Comparison of ENCODE assay signal across 11 mouse cellular contexts in the genomic region with DNA sequence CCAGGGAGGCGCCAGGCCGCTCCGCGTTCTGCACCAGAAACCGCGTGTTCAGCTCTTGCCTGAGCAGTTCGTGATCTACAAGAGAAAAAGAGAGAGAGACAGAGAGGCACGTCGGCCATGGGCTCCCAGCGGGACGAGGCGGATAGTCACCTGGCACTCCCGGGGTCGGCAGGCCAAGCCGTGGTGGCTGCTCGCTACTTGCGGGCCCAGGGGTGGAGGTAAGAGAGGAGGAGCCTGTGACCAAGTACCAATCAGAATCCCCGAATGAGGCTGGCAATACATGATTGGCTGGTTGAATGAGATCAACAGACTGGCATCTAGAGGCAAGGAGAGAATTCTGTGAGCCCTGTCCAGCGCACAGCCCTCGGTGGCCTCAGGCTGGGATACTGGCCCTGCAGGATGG. TPM values are rescaled to one million over a fixed set of nuclear protein-coding genes. Genes with fewer than 3 reads are reported as not detected.
DNase-seq lines count a peak whose midpoint lies in the region; ATAC-seq lines count a peak whose summit lies in the region.
"Had no signal": no experiment of that assay in that cellular context is flagged by ENCODE, and none has a peak within 500 bp of the region (broad histone marks: within the 10 kb centered on the region; RNA-seq: fewer than 3 reads in every experiment).

No protein-coding gene starts in this region.

- no peak for DNase-seq in forebrain, embryonic 11.5 days (ENCODE audit: low spot score)
- DNase-seq in layer of hippocampus, adult 9-11 months = peak; percentile 47
- DNase-seq in layer of hippocampus, adult 11-12 months (ENCODE audit: low spot score) = no peak
- DNase-seq in hindbrain, embryonic 11.5 days (ENCODE audit: low spot score) = peak; percentile 35
- DNase-seq in neural tube, embryonic 10.5 days (ENCODE audit: extremely low spot score, low spot score) = peak; percentile 48
- DNase-seq in gastrocnemius, postnatal 4 days (ENCODE audit: low spot score in 2 of 2) = no peak
- DNase-seq: adrenal gland, adult 2 months had no signal

- peaks cover 4% of the 10 kb centered on the region; the same call in 1 of the 2 replicates for H3K4me1 ChIP-seq in forebrain, embryonic 11.5 days (replicated peaks; ENCODE audit: control insufficient read depth, insufficient read depth, low read length)
- peaks cover 4% of the 10 kb centered on the region; the same call in 1 of the 2 replicates for H3K4me1 ChIP-seq in forebrain, embryonic 16.5 days (replicated peaks; ENCODE audit: control insufficient read depth, insufficient read depth, low read length)
- H3K4me1 ChIP-seq in hindbrain, embryonic 11.5 days (replicated peaks; ENCODE audit: control insufficient read depth, insufficient read depth, low read length) = peaks cover 3% of the 10 kb centered on the region; the same call in 1 of the 2 replicates
- H3K4me1 ChIP-seq: embryonic facial prominence, embryonic 12.5 days; lung, embryonic 15.5 days had no signal

- no peak overlapping the region for H3K4me2 ChIP-seq in forebrain, embryonic 11.5 days (ENCODE audit: low read depth, low read length, severe bottlenecking)
- no peak overlapping the region for H3K4me2 ChIP-seq in forebrain, embryonic 16.5 days (ENCODE audit: low read length)
- no peak overlapping the region for H3K4me2 ChIP-seq in hindbrain, embryonic 11.5 days (replicated peaks; ENCODE audit: low read depth, low read length)
- H3K4me2 ChIP-seq: embryonic facial prominence, embryonic 12.5 days; lung, embryonic 15.5 days had no signal

- peak; percentile 57; the same call in 1 of the 2 replicates for ATAC-seq in forebrain, embryonic 11.5 days (replicated peaks; ENCODE audit: low FRiP score)
- ATAC-seq in forebrain, embryonic 16.5 days = no peak
- peak; percentile 51 for ATAC-seq in hindbrain, embryonic 11.5 days (ENCODE audit: low FRiP score)
- ATAC-seq in megakaryocyte progenitor cell, adult 5-6 weeks (replicated peaks; ENCODE audit: poor library complexity) = no peak

- H3K27me3 ChIP-seq in forebrain, embryonic 11.5 days (ENCODE audit: control insufficient read depth, insufficient read depth, low read length) = no peaks in the 10 kb centered on the region
- H3K27me3 ChIP-seq in forebrain, embryonic 16.5 days (replicated peaks; ENCODE audit: control insufficient read depth, insufficient read depth, low read length) = no peaks in the 10 kb centered on the region
- H3K27me3 ChIP-seq in hindbrain, embryonic 11.5 days (ENCODE audit: control insufficient read depth, insufficient read depth, low read length) = no peaks in the 10 kb centered on the region
- H3K27me3 ChIP-seq: embryonic facial prominence, embryonic 12.5 days; lung, embryonic 15.5 days had no signal

- 35% methylated on average over 20 of the region's 20 CpGs for WGBS in forebrain, embryonic 11.5 days
- 36% methylated on average over 20 of the region's 20 CpGs for WGBS in forebrain, embryonic 16.5 days
- WGBS in hindbrain, embryonic 11.5 days = 25% methylated on average over 20 of the region's 20 CpGs

- H3K4me3 ChIP-seq in forebrain, embryonic 11.5 days (ENCODE audit: low read depth, low read length) = no peak overlapping the region
- H3K4me3 ChIP-seq in forebrain, embryonic 16.5 days (replicated peaks; ENCODE audit: low read length) = no peak overlapping the region
- no peak overlapping the region for H3K4me3 ChIP-seq in hindbrain, embryonic 11.5 days (ENCODE audit: low read depth, low read length)
- H3K4me3 ChIP-seq: embryonic facial prominence, embryonic 12.5 days; lung, embryonic 15.5 days had no signal

- H3K27ac ChIP-seq in forebrain, embryonic 11.5 days (ENCODE audit: low read depth, low read length) = 0 out of 2 replicates have a peak overlapping the region, but pooled peaks have one; percentile 18
- H3K27ac ChIP-seq in forebrain, embryonic 16.5 days (ENCODE audit: low read length) = no peak overlapping the region
- H3K27ac ChIP-seq in hindbrain, embryonic 11.5 days (ENCODE audit: low read depth, low read length) = no peak overlapping the region
- H3K27ac ChIP-seq: embryonic facial prominence, embryonic 12.5 days had no signal

- H3K36me3 ChIP-seq in forebrain, embryonic 11.5 days (ENCODE audit: control insufficient read depth, insufficient read depth, low read length) = peaks cover 11% of the 10 kb centered on the region; the same call in 1 of the 2 replicates
- H3K36me3 ChIP-seq in forebrain, embryonic 16.5 days (ENCODE audit: control insufficient read depth, insufficient read depth) = peaks cover 46% of the 10 kb centered on the region
- H3K36me3 ChIP-seq in hindbrain, embryonic 11.5 days (ENCODE audit: control insufficient read depth, insufficient read depth, low read length) = peaks cover 7% of the 10 kb centered on the region; the same call in 1 of the 2 replicates

- H3K9me3 ChIP-seq in forebrain, embryonic 11.5 days (ENCODE audit: control insufficient read depth, low read length) = no peaks in the 10 kb centered on the region
- no peaks in the 10 kb centered on the region for H3K9me3 ChIP-seq in forebrain, embryonic 16.5 days (ENCODE audit: control insufficient read depth, low read length)
- H3K9me3 ChIP-seq in hindbrain, embryonic 11.5 days (ENCODE audit: control insufficient read depth, low read length) = no peaks in the 10 kb centered on the region
- H3K9me3 ChIP-seq: embryonic facial prominence, embryonic 12.5 days; lung, embryonic 15.5 days had no signal

- H3K9ac ChIP-seq in forebrain, embryonic 11.5 days (ENCODE audit: low read length) = no peak overlapping the region
- H3K9ac ChIP-seq in forebrain, embryonic 16.5 days (replicated peaks; ENCODE audit: low read depth, low read length) = no peak overlapping the region
- H3K9ac ChIP-seq in hindbrain, embryonic 11.5 days (ENCODE audit: low read depth, low read length) = no peak overlapping the region
- H3K9ac ChIP-seq: lung, embryonic 15.5 days had no signal

RNA-seq across cellular contexts. Expression of a gene that starts 33.7 kb away (rescaled TPM):
- not detected in 2 replicates for polyA plus RNA-seq in forebrain, embryonic 11.5 days (2014; fragmentation: Nextera tagmentation; extraction: Ambion mirVana)
- polyA plus RNA-seq in forebrain, embryonic 16.5 days (2015; fragmentation: Nextera tagmentation; extraction: Ambion mirVana) = not detected in 2 replicates
- polyA plus RNA-seq in hindbrain, embryonic 11.5 days (2014; fragmentation: Nextera tagmentation; extraction: Ambion mirVana) = not detected in 2 replicates
- total RNA-seq in megakaryocyte progenitor cell, adult 5-6 weeks (2015) = not detected in 2 replicates
- not detected in 2 replicates for total RNA-seq in megakaryocyte progenitor cell, adult 5-6 weeks (2017)
- total RNA-seq in gastrocnemius, postnatal 4 days (2021) = not detected
- total RNA-seq: adrenal gland, adult 2 months had no signal
- polyA plus RNA-seq: adrenal gland, adult 2 months; embryonic facial prominence, embryonic 12.5 days had no signal

RNA-seq across cellular contexts. Expression of a gene that starts 35.2 kb away (rescaled TPM):
- polyA plus RNA-seq in forebrain, embryonic 11.5 days (2014; fragmentation: Nextera tagmentation; extraction: Ambion mirVana) = 1.0 and 1.3 TPM in 2 replicates
- polyA plus RNA-seq in forebrain, embryonic 16.5 days (2015; fragmentation: Nextera tagmentation; extraction: Ambion mirVana) = 7.6 and 7.7 TPM in 2 replicates
- 0.67 and 0.91 TPM in 2 replicates for polyA plus RNA-seq in hindbrain, embryonic 11.5 days (2014; fragmentation: Nextera tagmentation; extraction: Ambion mirVana)
- not detected in 2 replicates for total RNA-seq in megakaryocyte progenitor cell, adult 5-6 weeks (2015)
- not detected in 2 replicates for total RNA-seq in megakaryocyte progenitor cell, adult 5-6 weeks (2017)
- total RNA-seq in gastrocnemius, postnatal 4 days (2021) = not detected

Comparison
In these comparisons a context has a peak if more than half of its experiments do, and no peak if none do; other contexts are left out.
1. ATAC-seq: peak in forebrain, embryonic 11.5 days (single experiment) and hindbrain, embryonic 11.5 days (single experiment); none in forebrain, embryonic 16.5 days (single experiment) and megakaryocyte progenitor cell, adult 5-6 weeks (single experiment).
2. DNase-seq: peak in layer of hippocampus, adult 9-11 months (single experiment), hindbrain, embryonic 11.5 days (single experiment) and neural tube, embryonic 10.5 days (single experiment); none in forebrain, embryonic 11.5 days (single experiment), layer of hippocampus, adult 11-12 months (single experiment) and gastrocnemius, postnatal 4 days (0 of 2).